Mouse (Mus musculus) thymus, adult 2 months (tissue): ENCODE measurements at regions not wholly inside any gene's neighbourhood (a gene's known extent, or its start where the extent isn't known, plus 50 kb on each side); places are given as distances from the start of the nearest gene placed in this dataset.

ENCODE experiments used
- CTCF ChIP-seq: fragments of 200-500 bp; IDR thresholded peaks from 2 replicates; pipeline ENCODE4 v1.5.1; 2012; ENCODE audit warnings: mild to moderate bottlenecking, control low read depth, low read length, moderate library complexity, borderline replicate concordance; ENCODE audit not compliant: control insufficient read depth, poor library complexity, insufficient read depth; ENCODE audit errors: extremely low read depth
- POLR2A ChIP-seq: fragments of 200-500 bp; IDR thresholded peaks from 2 replicates; pipeline ENCODE4 v1.6.1; 2012; ENCODE audit warnings: mild to moderate bottlenecking, low read length, control low read depth, moderate library complexity; ENCODE audit not compliant: control insufficient read depth, poor library complexity, insufficient read depth; ENCODE audit errors: extremely low read depth

DNA sequence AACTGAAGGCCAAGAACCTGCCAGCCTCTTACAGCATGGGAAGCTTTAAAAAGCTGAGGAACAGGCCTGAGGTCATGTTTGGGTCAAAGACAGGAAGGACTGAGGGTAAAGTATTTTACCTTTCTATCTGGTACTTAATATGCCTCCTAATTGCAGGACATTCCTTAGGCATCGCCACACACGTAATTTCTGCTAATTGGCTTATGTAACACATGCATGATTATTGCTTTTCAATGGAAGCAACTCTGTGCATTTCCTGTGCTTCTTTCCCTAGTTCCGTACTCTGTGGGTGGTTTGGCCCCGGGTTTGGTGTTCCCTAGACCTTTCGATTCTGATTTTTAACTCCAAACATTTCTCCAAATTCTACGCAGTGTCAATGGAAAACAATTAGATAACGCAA lies 249.2 kb downstream of the Enc1 start:
- no peak for TF ChIP-seq POLR2A
- TF ChIP-seq CTCF, result no peak
